8 mouse cellular contexts compared by ENCODE assay signal in genomic region chr3:84345646-84345980, GRCm38 (mm10). TPM values are rescaled to one million over a fixed set of nuclear protein-coding genes. Genes with fewer than 3 reads are reported as not detected.
DNase-seq lines count a peak whose midpoint lies in the region; ATAC-seq and TF ChIP-seq lines count a peak whose summit lies in the region.

No protein-coding gene starts in this region.

- 0 out of 2 replicates have a peak overlapping the region, but pooled peaks have one; percentile 8 for H3K4me3 ChIP-seq in E14TG2a.4 (replicated peaks; ENCODE audit: low read length)
- peak overlapping the region; percentile 38 for H3K4me3 ChIP-seq in limb, embryonic 15.5 days
- peak overlapping the region; percentile 30; the same call in 1 of the 2 replicates for H3K4me3 ChIP-seq in stomach, embryonic 14.5 days (ENCODE audit: low read depth, low read length)

- H3K9me3 ChIP-seq in E14TG2a.4 (ENCODE audit: low read length) = no peaks in the 10 kb centered on the region
- H3K9me3 ChIP-seq in limb, embryonic 15.5 days = no peaks in the 10 kb centered on the region
- H3K9me3 ChIP-seq in stomach, embryonic 14.5 days (ENCODE audit: control insufficient read depth, low read depth, low read length) = no peaks in the 10 kb centered on the region

- 38% methylated on average over 6 of the region's 6 CpGs for WGBS in limb, embryonic 15.5 days
- 63% methylated on average over 6 of the region's 6 CpGs for WGBS in stomach, embryonic 14.5 days

- H3K27me3 ChIP-seq in E14TG2a.4 (ENCODE audit: insufficient read depth, low read length) = peaks cover 49% of the 10 kb centered on the region
- 0 out of 2 replicates have a peak, but pooled peaks cover 7% of the 10 kb centered on the region for H3K27me3 ChIP-seq in limb, embryonic 15.5 days
- H3K27me3 ChIP-seq in stomach, embryonic 14.5 days (ENCODE audit: control insufficient read depth, insufficient read depth, low read length) = no peaks in the 10 kb centered on the region

- peak; percentile 43 for DNase-seq in adrenal gland, adult 2 months
- no peak for DNase-seq in adrenal gland, adult 8-10 months
- peak; percentile 51 for DNase-seq in heart, postnatal 4 days
- no peak for DNase-seq in urinary bladder, postnatal 36 days (ENCODE audit: low spot score in 2 of 2)
- DNase-seq in frontal cortex, postnatal 36 days (ENCODE audit: low spot score in 2 of 2) = no peak

- no peak overlapping the region for H3K27ac ChIP-seq in limb, embryonic 15.5 days
- no peak overlapping the region for H3K27ac ChIP-seq in stomach, embryonic 14.5 days (ENCODE audit: low read length)

- no peak overlapping the region for H3K9ac ChIP-seq in limb, embryonic 15.5 days
- H3K9ac ChIP-seq in stomach, embryonic 14.5 days (replicated peaks; ENCODE audit: low read depth, low read length) = no peak overlapping the region

- no peak for TF ChIP-seq CTCF in E14TG2a.4 (conservative IDR thresholded peaks at IDR 0.05; ENCODE audit: low read length)

- H3K4me1 ChIP-seq in E14TG2a.4 (replicated peaks; ENCODE audit: low read depth, low read length) = peaks cover 34% of the 10 kb centered on the region
- H3K4me1 ChIP-seq in limb, embryonic 15.5 days = peaks cover 13% of the 10 kb centered on the region
- peaks cover 15% of the 10 kb centered on the region; the same call in 1 of the 2 replicates for H3K4me1 ChIP-seq in stomach, embryonic 14.5 days (ENCODE audit: control insufficient read depth, insufficient read depth, low read length)

- peak overlapping the region; percentile 75 for H3K4me2 ChIP-seq in limb, embryonic 15.5 days
- H3K4me2 ChIP-seq in stomach, embryonic 14.5 days (replicated peaks; ENCODE audit: low read depth, low read length) = peak overlapping the region; percentile 76

- no peaks in the 10 kb centered on the region for H3K36me3 ChIP-seq in E14TG2a.4 (ENCODE audit: insufficient read depth, low read length)
- no peaks in the 10 kb centered on the region for H3K36me3 ChIP-seq in limb, embryonic 15.5 days
- H3K36me3 ChIP-seq in stomach, embryonic 14.5 days (ENCODE audit: control insufficient read depth, insufficient read depth, low read length) = no peaks in the 10 kb centered on the region

- ATAC-seq in limb, embryonic 15.5 days (ENCODE audit: insufficient number of reproducible peaks, low FRiP score, low TSS enrichment, low read depth) = no peak
- ATAC-seq in stomach, embryonic 14.5 days (ENCODE audit: insufficient number of reproducible peaks, insufficient read depth, low FRiP score, low read depth) = no peak

RNA-seq across cellular contexts. Expression of gene Trim2, which starts 38.9 kb away (rescaled TPM):
- 100 to 1,000 TPM in 1 of 2 experiments, 10 to 100 TPM in 1; 34.1 to 125 TPM for total RNA-seq in adrenal gland, adult 2 months (2021)
- polyA plus RNA-seq in adrenal gland, adult 2 months (2012; rRNA removed) = 58.3 and 115 TPM in 2 replicates
- 10 to 100 TPM; 42.9 to 87.2 (median 60.4) TPM for total RNA-seq in adrenal gland, adult 8-10 months (2022)
- total RNA-seq in heart, postnatal 4 days (2021) = 10 to 100 TPM in 1 of 2 experiments, 1 to 10 TPM in 1; 8.9 to 10.1 TPM
- polyA plus RNA-seq in limb, embryonic 15.5 days (2015; fragmentation: Nextera tagmentation; extraction: Ambion mirVana) = 33.4 and 35.9 TPM in 2 replicates
- 37.1 and 38.0 TPM in 2 replicates for polyA plus RNA-seq in stomach, embryonic 14.5 days (2014; fragmentation: Nextera tagmentation; extraction: Ambion mirVana)

Comparison
In these comparisons a context has a peak if more than half of its experiments do, and no peak if none do; other contexts are left out.
1. DNase-seq: peak in adrenal gland, adult 2 months (single experiment) and heart, postnatal 4 days (single experiment); none in adrenal gland, adult 8-10 months (single experiment), urinary bladder, postnatal 36 days (0 of 2) and frontal cortex, postnatal 36 days (0 of 2).
2. Peak in every context shown above with its lines, with median percentiles within 50 percentile points of each other: H3K4me3 ChIP-seq.